Comparison of ENCODE assay signal across 11 mouse cellular contexts in the genomic region with DNA sequence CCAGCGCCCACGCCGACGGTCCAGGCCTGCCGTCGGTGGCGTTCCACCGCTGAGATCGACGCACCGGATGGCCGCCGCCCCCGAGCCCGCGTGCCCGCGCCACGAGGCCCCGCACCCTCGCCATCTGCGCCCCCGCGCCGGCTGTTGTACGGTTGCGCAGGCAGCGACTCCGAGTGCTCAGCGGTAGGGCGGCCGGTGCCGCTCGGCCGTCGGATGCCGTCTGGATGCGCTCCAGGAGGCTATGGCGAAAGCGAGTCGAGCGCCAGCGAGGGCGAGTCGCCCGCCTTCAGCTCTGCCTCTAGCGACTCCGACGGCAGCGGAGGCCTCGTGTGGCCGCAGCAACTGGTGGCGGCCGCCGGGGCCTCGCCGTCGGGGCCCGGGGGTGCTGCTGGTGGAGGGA. TPM values are rescaled to one million over a fixed set of nuclear protein-coding genes. Genes with fewer than 3 reads are reported as not detected.
DNase-seq lines count a peak whose midpoint lies in the region; ATAC-seq and TF ChIP-seq lines count a peak whose summit lies in the region.
"Had no signal": no experiment of that assay in that cellular context is flagged by ENCODE, and none has a peak within 500 bp of the region (broad histone marks: within the 10 kb centered on the region; RNA-seq: fewer than 3 reads in every experiment).

No protein-coding gene starts in this region.

- DNase-seq in lung, embryonic 14.5 days, result no peak
- no peak for DNase-seq in lung, postnatal 14 days
- no peak for DNase-seq in forebrain, embryonic 10.5 days (ENCODE audit: extremely low spot score, low spot score)
- no peak for DNase-seq in embryo, embryonic 10 days (ENCODE audit: low spot score)
- DNase-seq in gastrocnemius, postnatal 10 days, result no peak
- DNase-seq: right cerebral cortex, postnatal 25 days had no signal

- no peaks in the 10 kb centered on the region for H3K4me1 ChIP-seq in lung, embryonic 14.5 days (ENCODE audit: insufficient read depth)
- H3K4me1 ChIP-seq in forebrain, embryonic 10.5 days, result peaks cover 30% of the 10 kb centered on the region
- H3K4me1 ChIP-seq in intestine, embryonic 15.5 days (replicated peaks), result peaks cover 8% of the 10 kb centered on the region
- peaks cover 3% of the 10 kb centered on the region; the same call in 1 of the 2 replicates for H3K4me1 ChIP-seq in stomach, embryonic 14.5 days (ENCODE audit: control insufficient read depth, insufficient read depth, low read length)

- ATAC-seq in lung, embryonic 14.5 days (ENCODE audit: insufficient read depth), result no peak
- no peak for ATAC-seq in intestine, embryonic 15.5 days
- ATAC-seq in stomach, embryonic 14.5 days (ENCODE audit: insufficient number of reproducible peaks, insufficient read depth, low FRiP score, low read depth), result no peak
- ATAC-seq: Patski had no signal

- peak overlapping the region; percentile 27 for H3K4me3 ChIP-seq in lung, embryonic 14.5 days (ENCODE audit: low read depth, low read length)
- peak overlapping the region; percentile 41 for H3K4me3 ChIP-seq in forebrain, embryonic 10.5 days
- peak overlapping the region; percentile 35 for H3K4me3 ChIP-seq in intestine, embryonic 15.5 days (replicated peaks)
- peak overlapping the region; percentile 17; the same call in 1 of the 2 replicates for H3K4me3 ChIP-seq in stomach, embryonic 14.5 days (ENCODE audit: low read depth, low read length)
- H3K4me3 ChIP-seq: left cerebral cortex, adult 2 months had no signal

- H3K36me3 ChIP-seq in lung, embryonic 14.5 days (ENCODE audit: insufficient read depth), result peaks cover 59% of the 10 kb centered on the region
- H3K36me3 ChIP-seq in forebrain, embryonic 10.5 days (replicated peaks), result peaks cover 67% of the 10 kb centered on the region
- H3K36me3 ChIP-seq in intestine, embryonic 15.5 days, result peaks cover 18% of the 10 kb centered on the region
- peaks cover 34% of the 10 kb centered on the region for H3K36me3 ChIP-seq in stomach, embryonic 14.5 days (ENCODE audit: control insufficient read depth, insufficient read depth, low read length)

- WGBS in lung, embryonic 14.5 days, result 57% methylated on average over 59 of the region's 59 CpGs
- 44% methylated on average over 59 of the region's 59 CpGs for WGBS in forebrain, embryonic 10.5 days
- WGBS in intestine, embryonic 15.5 days, result 60% methylated on average over 59 of the region's 59 CpGs
- 59% methylated on average over 59 of the region's 59 CpGs for WGBS in stomach, embryonic 14.5 days

- no peak overlapping the region for H3K9ac ChIP-seq in lung, embryonic 14.5 days
- H3K9ac ChIP-seq in intestine, embryonic 15.5 days, result no peak overlapping the region
- no peak overlapping the region for H3K9ac ChIP-seq in stomach, embryonic 14.5 days (replicated peaks; ENCODE audit: low read depth, low read length)
- H3K9ac ChIP-seq: hindbrain, embryonic 15.5 days had no signal

- H3K9me3 ChIP-seq in lung, embryonic 14.5 days (ENCODE audit: low read depth, low read length), result peaks cover 18% of the 10 kb centered on the region
- H3K9me3 ChIP-seq in forebrain, embryonic 10.5 days, result peaks cover 28% of the 10 kb centered on the region
- peaks cover 11% of the 10 kb centered on the region for H3K9me3 ChIP-seq in intestine, embryonic 15.5 days
- H3K9me3 ChIP-seq in stomach, embryonic 14.5 days (ENCODE audit: control insufficient read depth, low read depth, low read length), result peaks cover 15% of the 10 kb centered on the region
- H3K9me3 ChIP-seq: hindbrain, embryonic 15.5 days had no signal

- peaks cover 16% of the 10 kb centered on the region for H3K27me3 ChIP-seq in lung, embryonic 14.5 days (ENCODE audit: insufficient read depth, low read length)
- peaks cover 81% of the 10 kb centered on the region for H3K27me3 ChIP-seq in forebrain, embryonic 10.5 days (ENCODE audit: poor library complexity, severe bottlenecking)
- peaks cover 16% of the 10 kb centered on the region for H3K27me3 ChIP-seq in intestine, embryonic 15.5 days (replicated peaks)
- 0 out of 2 replicates have a peak, but pooled peaks cover 3% of the 10 kb centered on the region for H3K27me3 ChIP-seq in stomach, embryonic 14.5 days (ENCODE audit: control insufficient read depth, insufficient read depth, low read length)
- H3K27me3 ChIP-seq: Patski had no signal

- TF ChIP-seq CTCF in lung, embryonic 14.5 days (IDR thresholded peaks at IDR 0.05; ENCODE audit: low read depth), result no peak

- peak overlapping the region; percentile 42; the same call in 1 of the 2 replicates for H3K4me2 ChIP-seq in lung, embryonic 14.5 days
- H3K4me2 ChIP-seq in intestine, embryonic 15.5 days (replicated peaks), result peak overlapping the region; percentile 52
- no peak overlapping the region for H3K4me2 ChIP-seq in stomach, embryonic 14.5 days (replicated peaks; ENCODE audit: low read depth, low read length)

- no peak overlapping the region for H3K27ac ChIP-seq in lung, embryonic 14.5 days (ENCODE audit: low read depth)
- H3K27ac ChIP-seq in forebrain, embryonic 10.5 days, result peak overlapping the region; percentile 58; the same call in 1 of the 2 replicates
- H3K27ac ChIP-seq in intestine, embryonic 15.5 days, result no peak overlapping the region
- H3K27ac ChIP-seq in stomach, embryonic 14.5 days (ENCODE audit: low read length), result no peak overlapping the region
- H3K27ac ChIP-seq: hindbrain, embryonic 15.5 days; left cerebral cortex, adult 2 months had no signal

RNA-seq across cellular contexts. Expression of a gene that starts 5.7 kb away (rescaled TPM):
- polyA plus RNA-seq in lung, embryonic 14.5 days (2014; fragmentation: Nextera tagmentation; extraction: Ambion mirVana), result 10.8 and 11.1 TPM in 2 replicates
- 5.5 and 6.6 TPM in 2 replicates for polyA plus RNA-seq in forebrain, embryonic 10.5 days (2016; fragmentation: Nextera tagmentation; extraction: Ambion mirVana)
- 7.4 and 8.3 TPM in 2 replicates for polyA plus RNA-seq in intestine, embryonic 15.5 days (2015; fragmentation: Nextera tagmentation; extraction: Ambion mirVana)
- polyA plus RNA-seq in stomach, embryonic 14.5 days (2014; fragmentation: Nextera tagmentation; extraction: Ambion mirVana), result 12.8 and 12.9 TPM in 2 replicates
- 1 to 10 TPM; 1.3 to 2.7 TPM for total RNA-seq in gastrocnemius, postnatal 10 days (2021)

RNA-seq across cellular contexts. Expression of a gene that starts 10.8 kb away (rescaled TPM):
- 6.6 and 7.8 TPM in 2 replicates for polyA plus RNA-seq in lung, embryonic 14.5 days (2014; fragmentation: Nextera tagmentation; extraction: Ambion mirVana)
- 1.9 and 2.2 TPM in 2 replicates for polyA plus RNA-seq in forebrain, embryonic 10.5 days (2016; fragmentation: Nextera tagmentation; extraction: Ambion mirVana)
- 3.1 and 3.2 TPM in 2 replicates for polyA plus RNA-seq in intestine, embryonic 15.5 days (2015; fragmentation: Nextera tagmentation; extraction: Ambion mirVana)
- polyA plus RNA-seq in stomach, embryonic 14.5 days (2014; fragmentation: Nextera tagmentation; extraction: Ambion mirVana), result 5.5 and 6.1 TPM in 2 replicates
- total RNA-seq in gastrocnemius, postnatal 10 days (2021), result 10 to 100 TPM in 1 of 2 experiments, 1 to 10 TPM in 1; 9.5 to 10.9 TPM

RNA-seq across cellular contexts. Expression of a gene that starts 20.4 kb away (rescaled TPM):
- 1.3 and 1.6 TPM in 2 replicates for polyA plus RNA-seq in lung, embryonic 14.5 days (2014; fragmentation: Nextera tagmentation; extraction: Ambion mirVana)
- 0.10 TPM in 2 replicates for polyA plus RNA-seq in forebrain, embryonic 10.5 days (2016; fragmentation: Nextera tagmentation; extraction: Ambion mirVana)
- 2.8 and 3.0 TPM in 2 replicates for polyA plus RNA-seq in intestine, embryonic 15.5 days (2015; fragmentation: Nextera tagmentation; extraction: Ambion mirVana)
- polyA plus RNA-seq in stomach, embryonic 14.5 days (2014; fragmentation: Nextera tagmentation; extraction: Ambion mirVana), result 1.5 and 2.0 TPM in 2 replicates
- 1 to 10 TPM; 1.8 to 2.9 TPM for total RNA-seq in gastrocnemius, postnatal 10 days (2021)
- polyA plus RNA-seq: Patski had no signal

RNA-seq across cellular contexts. Expression of a gene that starts 38.0 kb away (rescaled TPM):
- polyA plus RNA-seq in lung, embryonic 14.5 days (2014; fragmentation: Nextera tagmentation; extraction: Ambion mirVana), result 139 and 155 TPM in 2 replicates
- polyA plus RNA-seq in forebrain, embryonic 10.5 days (2016; fragmentation: Nextera tagmentation; extraction: Ambion mirVana), result 156 and 163 TPM in 2 replicates
- polyA plus RNA-seq in intestine, embryonic 15.5 days (2015; fragmentation: Nextera tagmentation; extraction: Ambion mirVana), result 137 and 140 TPM in 2 replicates
- 148 and 161 TPM in 2 replicates for polyA plus RNA-seq in stomach, embryonic 14.5 days (2014; fragmentation: Nextera tagmentation; extraction: Ambion mirVana)
- total RNA-seq in gastrocnemius, postnatal 10 days (2021), result 100 to 1,000 TPM; 255 to 271 TPM

RNA-seq across cellular contexts. Expression of a gene that starts 43.2 kb away (rescaled TPM):
- polyA plus RNA-seq in lung, embryonic 14.5 days (2014; fragmentation: Nextera tagmentation; extraction: Ambion mirVana), result 19.6 and 20.2 TPM in 2 replicates
- 9.6 and 10.7 TPM in 2 replicates for polyA plus RNA-seq in forebrain, embryonic 10.5 days (2016; fragmentation: Nextera tagmentation; extraction: Ambion mirVana)
- 9.7 and 12.5 TPM in 2 replicates for polyA plus RNA-seq in intestine, embryonic 15.5 days (2015; fragmentation: Nextera tagmentation; extraction: Ambion mirVana)
- 14.2 and 14.6 TPM in 2 replicates for polyA plus RNA-seq in stomach, embryonic 14.5 days (2014; fragmentation: Nextera tagmentation; extraction: Ambion mirVana)
- 10 to 100 TPM in 1 of 2 experiments, 1 to 10 TPM in 1; 9.8 to 14.0 TPM for total RNA-seq in gastrocnemius, postnatal 10 days (2021)
